Comparison of ENCODE assay signal across 7 mouse cellular contexts in the genomic region with DNA sequence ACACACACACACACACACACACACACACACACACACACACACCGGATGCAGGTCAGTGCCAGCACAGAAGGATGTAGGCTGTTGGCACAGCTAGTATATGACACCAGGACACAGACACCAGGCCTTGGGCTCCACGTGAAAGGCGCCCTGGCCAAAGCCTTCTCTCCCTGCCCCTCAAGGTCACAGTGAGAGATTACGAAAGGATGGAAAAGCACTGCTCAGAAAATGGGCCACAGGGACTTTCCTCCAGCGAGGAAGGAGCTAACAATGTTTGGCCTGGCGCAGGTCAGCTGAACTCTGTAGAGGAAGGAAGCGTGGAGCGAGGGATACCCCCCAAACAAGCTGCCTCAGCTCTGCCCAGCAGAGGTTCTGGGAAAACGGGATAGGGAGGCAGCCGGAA.
A peak's percentile ranks its signal among the peaks of the same experiment; 100 is the strongest.
DNase-seq lines count a peak whose midpoint lies in the region; ATAC-seq lines count a peak whose summit lies in the region.

No protein-coding gene starts in this region.

- H3K36me3 ChIP-seq in heart, embryonic 15.5 days = no peaks in the 10 kb centered on the region
- H3K36me3 ChIP-seq in limb, embryonic 13.5 days = no peaks in the 10 kb centered on the region

- peaks cover 51% of the 10 kb centered on the region for H3K4me1 ChIP-seq in heart, embryonic 15.5 days (replicated peaks)
- peaks cover 46% of the 10 kb centered on the region for H3K4me1 ChIP-seq in limb, embryonic 13.5 days

- 62% methylated on average over 10 of the region's 10 CpGs for WGBS in heart, embryonic 15.5 days
- WGBS in limb, embryonic 13.5 days = 66% methylated on average over 10 of the region's 10 CpGs

- H3K27ac ChIP-seq in heart, embryonic 15.5 days = peak overlapping the region; percentile 72
- H3K27ac ChIP-seq in limb, embryonic 13.5 days = peak overlapping the region; percentile 39; the same call in 1 of the 2 replicates

- H3K4me2 ChIP-seq in heart, embryonic 15.5 days = no peak overlapping the region
- no peak overlapping the region for H3K4me2 ChIP-seq in limb, embryonic 13.5 days (replicated peaks)

- peak overlapping the region; percentile 9; the same call in 1 of the 2 replicates for H3K9ac ChIP-seq in heart, embryonic 15.5 days
- no peak overlapping the region for H3K9ac ChIP-seq in limb, embryonic 13.5 days

- no peak overlapping the region for H3K4me3 ChIP-seq in heart, embryonic 15.5 days
- no peak overlapping the region for H3K4me3 ChIP-seq in limb, embryonic 13.5 days

- peak; percentile 37; the same call in 1 of the 2 replicates for ATAC-seq in heart, embryonic 15.5 days (replicated peaks; ENCODE audit: insufficient number of reproducible peaks, insufficient read depth, low FRiP score, low read depth)
- no peak for ATAC-seq in limb, embryonic 13.5 days (ENCODE audit: low FRiP score, low read depth)
- no peak for ATAC-seq in erythroblast, adult 5-6 weeks (replicated peaks; ENCODE audit: low FRiP score, poor library complexity, severe bottlenecking)

- no peaks in the 10 kb centered on the region for H3K9me3 ChIP-seq in heart, embryonic 15.5 days (replicated peaks)
- H3K9me3 ChIP-seq in limb, embryonic 13.5 days = no peaks in the 10 kb centered on the region

- peak; percentile 20 for DNase-seq in Muller cell, postnatal 12 days (ENCODE audit: inconsistent ontology term)
- peak; percentile 91 to 97 for DNase-seq in adrenal gland, adult (ENCODE audit: inconsistent age in 2 of 2, low spot score in 1 of 2)
- DNase-seq in natural killer cell, adult 2 months (ENCODE audit: low spot score in 2 of 2) = no peak
- DNase-seq in T-cell, adult 2 months (ENCODE audit: low spot score) = no peak

- no peaks in the 10 kb centered on the region for H3K27me3 ChIP-seq in heart, embryonic 15.5 days
- no peaks in the 10 kb centered on the region for H3K27me3 ChIP-seq in limb, embryonic 13.5 days

Comparison
In these comparisons a context has a peak if more than half of its experiments do, and no peak if none do; other contexts are left out.
1. DNase-seq: peak in Muller cell, postnatal 12 days (single experiment) and adrenal gland, adult (2 of 2); none in natural killer cell, adult 2 months (0 of 2) and T-cell, adult 2 months (single experiment).